In the genomic region with DNA sequence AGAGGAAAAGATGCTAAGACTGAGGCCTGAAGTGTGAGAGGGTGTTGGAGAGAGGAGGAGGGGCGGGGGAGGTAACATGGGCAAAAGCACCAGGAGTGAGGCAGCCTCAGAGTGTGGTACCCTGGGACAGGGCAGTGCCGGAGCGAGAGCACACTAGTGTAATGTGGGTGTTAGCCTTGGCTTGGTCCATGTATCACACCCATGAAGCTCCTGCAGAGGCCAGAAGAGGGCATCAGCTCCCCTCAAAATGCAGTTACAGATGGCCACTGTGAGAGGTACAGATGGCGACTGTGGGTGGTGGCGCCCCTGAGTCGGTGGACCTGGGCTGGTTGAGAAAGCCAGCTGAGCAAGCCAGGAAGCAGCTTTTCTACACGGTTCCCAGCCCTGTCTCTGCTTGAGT, we compare ENCODE assay signal across 9 mouse cellular contexts. TPM values are rescaled to one million over a fixed set of nuclear protein-coding genes. Genes with fewer than 3 reads are reported as not detected.
A peak's percentile ranks its signal among the peaks of the same experiment; 100 is the strongest.
DNase-seq lines count a peak whose midpoint lies in the region; ATAC-seq and TF ChIP-seq lines count a peak whose summit lies in the region.
"Had no signal": no experiment of that assay in that cellular context is flagged by ENCODE, and none has a peak within 500 bp of the region (broad histone marks: within the 10 kb centered on the region; RNA-seq: fewer than 3 reads in every experiment).

No protein-coding gene starts in this region.

- H3K4me3 ChIP-seq in hindbrain, embryonic 10.5 days = no peak overlapping the region
- H3K4me3 ChIP-seq in hindbrain, embryonic 13.5 days = no peak overlapping the region
- H3K4me3 ChIP-seq in embryonic facial prominence, embryonic 10.5 days = no peak overlapping the region

- POLR2A ChIA-PET in Patski (lab: Charles Lee) = interaction anchor here (0.5 kb wide), 1 partner anchor 153 kb away, joined by 3 read pairs; no protein-coding TSS in a partner anchor

- peak; percentile 61 for DNase-seq in hindbrain, embryonic 10.5 days (ENCODE audit: low spot score)
- DNase-seq in Patski (ENCODE audit: low read depth, low spot score) = no peak
- DNase-seq in embryonic facial prominence, embryonic 10.5 days (ENCODE audit: low spot score) = peak; percentile 51
- peak; percentile 19 for DNase-seq in kidney, postnatal 10 days
- peak; percentile 7 for DNase-seq in lung, postnatal 10 days
- peak; percentile 32 for DNase-seq in skeletal muscle tissue, adult 2 months (ENCODE audit: low read depth, low spot score)
- DNase-seq in ovary, postnatal 10 days (ENCODE audit: low spot score) = no peak

- no peaks in the 10 kb centered on the region for H3K36me3 ChIP-seq in hindbrain, embryonic 10.5 days
- H3K36me3 ChIP-seq in hindbrain, embryonic 13.5 days = no peaks in the 10 kb centered on the region
- no peaks in the 10 kb centered on the region for H3K36me3 ChIP-seq in embryonic facial prominence, embryonic 10.5 days (replicated peaks)

- H3K27ac ChIP-seq in hindbrain, embryonic 10.5 days = no peak overlapping the region
- no peak overlapping the region for H3K27ac ChIP-seq in hindbrain, embryonic 13.5 days
- no peak overlapping the region for H3K27ac ChIP-seq in embryonic facial prominence, embryonic 10.5 days (replicated peaks)

- H3K9me3 ChIP-seq in hindbrain, embryonic 10.5 days = no peaks in the 10 kb centered on the region
- no peaks in the 10 kb centered on the region for H3K9me3 ChIP-seq in hindbrain, embryonic 13.5 days
- H3K9me3 ChIP-seq in embryonic facial prominence, embryonic 10.5 days = no peaks in the 10 kb centered on the region

- in situ Hi-C loops in Patski (cut with MboI; ENCODE audit: low pct_unique_long_range_greater_than_20kb) = no loop called here

- CTCF ChIA-PET in Patski (lab: Charles Lee) = interaction anchor here (1.1 to 1.4 kb wide), 2 partner anchors 9 to 16 kb away, joined by 3 read pairs; no protein-coding TSS in a partner anchor

- no peak for ATAC-seq in hindbrain, embryonic 13.5 days (ENCODE audit: low FRiP score)
- peak; percentile 35 for ATAC-seq in Patski

- TF ChIP-seq CTCF in Patski (IDR thresholded peaks at IDR 0.05) = no peak

- H3K4me2 ChIP-seq in hindbrain, embryonic 13.5 days = no peak overlapping the region

- H3K27me3 ChIP-seq in hindbrain, embryonic 10.5 days (ENCODE audit: insufficient read depth, poor library complexity, severe bottlenecking) = peaks cover 5% of the 10 kb centered on the region; the same call in 1 of the 2 replicates
- H3K27me3 ChIP-seq in hindbrain, embryonic 13.5 days = peaks cover 3% of the 10 kb centered on the region; the same call in 1 of the 2 replicates
- peaks cover 34% of the 10 kb centered on the region for H3K27me3 ChIP-seq in Patski
- H3K27me3 ChIP-seq in embryonic facial prominence, embryonic 10.5 days (replicated peaks; ENCODE audit: low read depth, poor library complexity, severe bottlenecking) = peaks cover 4% of the 10 kb centered on the region; the same call in 1 of the 2 replicates

- 35% methylated on average over 7 of the region's 7 CpGs for WGBS in hindbrain, embryonic 10.5 days
- 37% methylated on average over 7 of the region's 7 CpGs for WGBS in hindbrain, embryonic 13.5 days
- 35% methylated on average over 7 of the region's 7 CpGs for WGBS in embryonic facial prominence, embryonic 10.5 days

- no peak overlapping the region for H3K9ac ChIP-seq in hindbrain, embryonic 13.5 days

- peaks cover 9% of the 10 kb centered on the region; the same call in 1 of the 2 replicates for H3K4me1 ChIP-seq in hindbrain, embryonic 10.5 days (replicated peaks)
- no peaks in the 10 kb centered on the region for H3K4me1 ChIP-seq in hindbrain, embryonic 13.5 days (replicated peaks)
- 0 out of 2 replicates have a peak, but pooled peaks cover 4% of the 10 kb centered on the region for H3K4me1 ChIP-seq in embryonic facial prominence, embryonic 10.5 days

RNA-seq across cellular contexts. Expression of gene Mei1, which starts 11.4 kb away (rescaled TPM):
- 0.06 TPM in 1 of 2 replicates, not detected in the other for polyA plus RNA-seq in hindbrain, embryonic 10.5 days (2016; fragmentation: Nextera tagmentation; extraction: Ambion mirVana)
- polyA plus RNA-seq in hindbrain, embryonic 13.5 days (2015; fragmentation: Nextera tagmentation; extraction: Ambion mirVana) = 0.05 TPM in 1 of 2 replicates, not detected in the other
- not detected for polyA plus RNA-seq in Patski (2021)
- polyA plus RNA-seq in embryonic facial prominence, embryonic 10.5 days (2016; fragmentation: Nextera tagmentation; extraction: Ambion mirVana) = 0.14 TPM in 1 of 2 replicates, not detected in the other
- polyA plus RNA-seq: intestine, embryonic 14.5 days had no signal

RNA-seq across cellular contexts. Expression of gene 4930407I10Rik, which starts 22.2 kb away (rescaled TPM):
- not detected in 2 replicates for polyA plus RNA-seq in hindbrain, embryonic 10.5 days (2016; fragmentation: Nextera tagmentation; extraction: Ambion mirVana)
- polyA plus RNA-seq in hindbrain, embryonic 13.5 days (2015; fragmentation: Nextera tagmentation; extraction: Ambion mirVana) = not detected in 2 replicates
- polyA plus RNA-seq in Patski (2021) = not detected
- not detected in 2 replicates for polyA plus RNA-seq in embryonic facial prominence, embryonic 10.5 days (2016; fragmentation: Nextera tagmentation; extraction: Ambion mirVana)
- polyA plus RNA-seq: intestine, embryonic 14.5 days had no signal

RNA-seq across cellular contexts. Expression of gene Snu13, which starts 33.8 kb away (rescaled TPM):
- 276 and 351 TPM in 2 replicates for polyA plus RNA-seq in hindbrain, embryonic 10.5 days (2016; fragmentation: Nextera tagmentation; extraction: Ambion mirVana)
- 225 and 241 TPM in 2 replicates for polyA plus RNA-seq in hindbrain, embryonic 13.5 days (2015; fragmentation: Nextera tagmentation; extraction: Ambion mirVana)
- 120 TPM for polyA plus RNA-seq in Patski (2021)
- 389 and 393 TPM in 2 replicates for polyA plus RNA-seq in embryonic facial prominence, embryonic 10.5 days (2016; fragmentation: Nextera tagmentation; extraction: Ambion mirVana)

RNA-seq across cellular contexts. Expression of gene Ccdc134, which starts 46.6 kb away (rescaled TPM):
- polyA plus RNA-seq in hindbrain, embryonic 10.5 days (2016; fragmentation: Nextera tagmentation; extraction: Ambion mirVana) = 19.6 and 23.4 TPM in 2 replicates
- 13.0 and 14.8 TPM in 2 replicates for polyA plus RNA-seq in hindbrain, embryonic 13.5 days (2015; fragmentation: Nextera tagmentation; extraction: Ambion mirVana)
- 18.0 TPM for polyA plus RNA-seq in Patski (2021)
- polyA plus RNA-seq in embryonic facial prominence, embryonic 10.5 days (2016; fragmentation: Nextera tagmentation; extraction: Ambion mirVana) = 23.4 and 24.2 TPM in 2 replicates

RNA-seq across cellular contexts. Expression of gene Desi1, which starts 47.5 kb away (rescaled TPM):
- 36.4 and 39.7 TPM in 2 replicates for polyA plus RNA-seq in hindbrain, embryonic 10.5 days (2016; fragmentation: Nextera tagmentation; extraction: Ambion mirVana)
- 42.2 and 45.1 TPM in 2 replicates for polyA plus RNA-seq in hindbrain, embryonic 13.5 days (2015; fragmentation: Nextera tagmentation; extraction: Ambion mirVana)
- polyA plus RNA-seq in Patski (2021) = 57.0 TPM
- polyA plus RNA-seq in embryonic facial prominence, embryonic 10.5 days (2016; fragmentation: Nextera tagmentation; extraction: Ambion mirVana) = 35.7 and 38.8 TPM in 2 replicates

Comparison
In these comparisons a context has a peak if more than half of its experiments do, and no peak if none do; other contexts are left out.
1. DNase-seq: peak in hindbrain, embryonic 10.5 days (single experiment), embryonic facial prominence, embryonic 10.5 days (single experiment), kidney, postnatal 10 days (single experiment), lung, postnatal 10 days (single experiment) and skeletal muscle tissue, adult 2 months (single experiment); none in Patski (single experiment) and ovary, postnatal 10 days (single experiment).